Mouse (Mus musculus): ENCODE results near the gene Riiad1.

DNA sequence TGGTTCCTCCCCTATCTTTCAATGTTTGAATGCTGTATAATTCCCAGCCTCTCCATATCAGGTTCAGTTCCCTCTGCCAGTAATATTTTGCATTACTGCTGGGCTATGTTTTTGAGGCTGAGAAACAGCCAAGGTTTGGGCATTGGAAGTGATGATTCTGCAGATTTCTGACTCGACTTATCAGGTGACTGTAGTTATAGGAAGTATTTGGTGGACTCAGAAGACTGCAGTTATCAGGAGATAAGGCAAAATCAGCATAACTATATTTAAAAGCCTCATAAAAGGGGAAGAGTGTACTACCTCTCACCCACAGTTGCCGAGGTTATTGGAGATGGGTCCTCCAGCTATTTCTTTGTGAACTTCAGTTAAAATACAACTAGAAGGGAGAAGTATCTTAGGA, 49.2 kb downstream of the Riiad1 start:
- TF ChIP-seq CTCF (conservative IDR thresholded peaks at IDR 0.05; ENCODE audit: low read length) (no peak), POU5F1 (IDR thresholded peaks at IDR 0.05; ENCODE audit: borderline replicate concordance, low read length) (no peak)

Measured in E14TG2a.4 (cell line).